Mouse (Mus musculus) adrenal gland, postnatal 25 days (tissue): Measurements from ENCODE around the gene Camk1d. TPM values are rescaled to one million over a fixed set of nuclear protein-coding genes. Genes with fewer than 3 reads are reported as not detected.
A peak's percentile ranks its signal among the peaks of the same experiment; 100 is the strongest.

ENCODE experiments used
- DNase-seq: peaks from one replicate; pipeline ENCODE4 v3.0.0; 2021; ENCODE audit warnings: mixed read lengths
- total RNA-seq: library from RNA; stranded (reverse); gene quantifications from 2 replicates; pipeline ENCODE4 v1.2.3, GENCODE M21; 2021

Gene Camk1d
- total RNA-seq, 1 experiment from 2014 or later, result 7.4 TPM

DNA sequence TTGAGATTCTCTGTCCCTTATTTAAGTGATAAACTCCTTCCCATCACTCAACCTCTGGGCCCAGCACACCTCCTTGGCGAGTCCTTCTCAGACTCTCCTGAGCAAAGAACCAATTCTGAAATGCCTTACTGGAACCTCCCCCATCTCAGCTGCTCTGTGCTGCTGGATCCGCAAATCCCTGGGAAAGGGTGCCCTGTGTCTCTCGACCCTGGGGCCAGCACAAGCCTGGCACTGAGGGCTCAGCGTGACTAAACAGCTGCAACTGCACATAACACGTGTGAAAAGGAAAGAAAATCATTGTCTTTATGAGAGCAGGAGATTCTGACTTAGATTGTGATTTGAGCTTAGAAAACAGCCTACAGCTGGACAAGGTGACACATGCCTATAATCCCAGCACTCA lies 52.4 kb downstream of the Camk1d start:
- no peak for DNase-seq

DNA sequence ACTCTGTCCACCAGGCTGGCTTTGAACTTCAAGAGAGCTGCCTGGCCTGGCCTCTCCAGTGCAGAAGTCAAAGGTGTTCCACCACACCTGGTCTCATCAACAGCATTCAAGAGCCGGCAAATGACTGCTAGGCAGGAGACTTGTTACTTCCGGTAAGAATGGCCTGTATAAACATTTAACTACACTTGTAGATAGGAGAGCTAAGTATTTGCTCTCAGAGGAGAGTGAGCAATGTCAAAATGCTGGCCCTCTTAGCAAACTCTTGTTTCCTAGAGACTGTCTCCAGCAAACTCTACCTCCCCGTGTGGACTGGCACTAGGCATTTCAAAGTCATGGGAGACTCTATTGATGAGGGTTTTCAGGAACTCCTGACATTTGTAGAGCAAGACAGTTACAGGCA lies 56.3 kb downstream of the Camk1d start:
- no peak for DNase-seq

DNA sequence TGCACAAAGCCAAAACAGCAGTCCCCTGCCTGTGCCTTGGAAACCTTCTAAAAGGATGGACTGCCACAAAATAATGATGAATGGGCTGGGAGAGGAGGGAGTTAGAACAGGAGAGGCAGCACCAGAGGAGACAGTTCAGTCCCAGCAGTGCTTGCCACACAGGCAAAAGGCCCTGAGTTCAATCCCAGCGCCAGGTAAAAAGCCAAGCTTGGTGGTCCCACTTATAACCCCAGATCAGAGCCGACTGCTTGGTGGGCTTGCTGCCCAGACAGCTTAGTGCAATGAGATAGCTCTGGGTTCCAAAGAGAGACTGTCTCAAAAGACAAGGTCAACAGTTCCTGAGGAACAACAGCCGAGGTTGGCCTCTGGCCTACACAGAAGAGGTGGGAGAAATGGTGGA lies 58.0 kb downstream of the Camk1d start:
- no peak for DNase-seq

DNA sequence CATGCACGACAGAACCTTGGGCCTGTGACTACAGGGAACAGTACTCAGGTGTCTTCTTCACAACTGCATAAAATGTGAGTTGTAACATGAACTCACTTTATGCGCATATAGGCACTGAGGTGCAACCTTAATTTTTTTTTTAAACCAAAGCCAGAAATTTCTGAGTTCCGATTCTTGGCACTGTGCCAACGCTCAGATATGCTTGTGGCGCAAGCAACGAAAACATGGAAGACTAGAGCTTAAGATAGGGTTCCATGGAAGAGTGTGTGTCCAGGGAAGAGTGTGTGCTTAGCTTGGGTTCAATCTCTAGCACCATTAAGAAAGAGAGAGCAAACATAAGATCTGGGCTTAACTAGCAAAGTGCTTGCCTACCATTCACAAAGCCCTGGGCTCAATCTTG lies 62.2 kb downstream of the Camk1d start:
- DNase-seq, result no peak

DNA sequence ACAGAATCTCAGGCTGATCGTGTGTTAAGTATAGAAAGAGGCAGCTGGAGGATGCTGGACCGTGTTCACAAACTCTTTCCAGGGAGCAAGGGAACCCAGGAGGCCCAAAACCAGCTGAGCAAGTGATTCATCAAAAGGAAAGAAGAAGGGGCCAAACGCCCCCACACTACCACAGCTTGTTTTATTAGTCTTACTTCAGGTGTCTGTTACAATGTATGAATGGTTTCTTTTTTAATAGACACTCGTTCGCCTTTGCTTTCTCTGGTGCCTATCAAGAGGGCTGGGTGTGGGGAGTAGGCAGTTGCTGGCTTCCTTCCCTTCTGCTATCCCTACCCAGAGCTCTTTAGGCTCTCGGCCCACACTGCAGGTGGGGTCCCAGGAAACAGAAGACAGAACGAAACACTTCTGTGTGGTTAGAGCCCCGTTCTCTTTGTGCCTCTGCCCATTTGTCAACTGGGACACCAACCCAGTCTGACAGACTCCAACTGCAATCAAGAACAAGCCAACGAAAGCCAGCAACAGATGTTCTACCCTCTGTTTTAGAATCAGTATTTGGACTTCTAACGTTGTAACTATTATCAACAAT lies 62.9 kb downstream of the Camk1d start:
- DNase-seq, result no peak

DNA sequence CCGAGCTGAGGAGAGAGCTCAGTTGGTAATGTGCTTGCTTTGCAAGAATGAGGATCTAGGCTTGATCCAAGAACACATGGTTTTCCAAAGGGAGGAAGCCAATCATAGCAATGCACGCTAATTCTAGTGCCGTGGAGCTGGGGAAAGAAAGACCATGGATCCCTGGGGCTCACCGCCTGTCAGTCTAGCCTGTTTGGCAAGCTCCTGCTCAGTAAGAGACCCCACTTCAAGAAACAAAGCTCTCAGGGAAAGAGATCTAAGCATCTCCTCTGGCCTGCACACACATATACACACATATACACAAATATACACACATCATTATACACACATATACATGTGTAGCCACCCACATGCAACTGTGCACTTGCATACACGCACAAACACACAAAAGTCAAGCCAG lies 65.1 kb downstream of the Camk1d start:
- DNase-seq, result no peak

DNA sequence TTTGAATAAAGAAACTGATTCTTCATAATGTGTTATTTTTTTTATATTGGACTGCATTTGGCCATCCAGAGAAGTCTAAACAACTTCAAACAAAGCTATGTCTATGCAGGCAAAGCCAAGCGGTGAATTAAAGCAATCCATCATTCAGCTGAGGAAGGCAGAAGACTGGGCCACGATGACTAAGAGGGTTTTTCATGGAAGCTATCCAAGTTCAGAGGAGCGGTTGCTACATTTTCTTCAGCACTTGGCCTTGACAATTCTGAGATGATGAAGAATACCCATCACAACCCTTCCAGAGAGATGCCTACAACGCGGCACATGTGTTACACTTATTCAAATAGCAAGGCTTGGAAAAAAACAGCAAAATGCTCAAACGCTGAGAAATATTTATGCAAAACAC lies 65.6 kb downstream of the Camk1d start:
- no peak for DNase-seq

DNA sequence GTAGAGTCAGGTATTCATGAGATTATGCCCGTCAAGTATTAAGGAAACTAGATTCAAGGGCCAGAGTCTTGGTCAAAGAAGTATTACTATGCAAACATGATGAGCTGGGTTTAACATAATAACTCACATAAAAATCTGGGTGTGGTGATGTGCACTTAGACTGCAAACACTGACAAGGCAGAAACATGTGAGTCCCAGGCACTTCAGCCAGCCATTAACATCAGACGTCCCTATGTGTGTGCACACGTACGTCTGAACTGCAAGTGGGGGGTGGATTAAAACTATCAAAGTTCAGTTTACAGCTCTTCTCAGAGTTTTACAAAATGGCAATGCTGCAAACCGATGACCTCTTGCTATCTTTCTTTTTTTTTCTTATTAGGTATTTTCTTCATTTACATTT lies 68.0 kb downstream of the Camk1d start:
- DNase-seq, result no peak

DNA sequence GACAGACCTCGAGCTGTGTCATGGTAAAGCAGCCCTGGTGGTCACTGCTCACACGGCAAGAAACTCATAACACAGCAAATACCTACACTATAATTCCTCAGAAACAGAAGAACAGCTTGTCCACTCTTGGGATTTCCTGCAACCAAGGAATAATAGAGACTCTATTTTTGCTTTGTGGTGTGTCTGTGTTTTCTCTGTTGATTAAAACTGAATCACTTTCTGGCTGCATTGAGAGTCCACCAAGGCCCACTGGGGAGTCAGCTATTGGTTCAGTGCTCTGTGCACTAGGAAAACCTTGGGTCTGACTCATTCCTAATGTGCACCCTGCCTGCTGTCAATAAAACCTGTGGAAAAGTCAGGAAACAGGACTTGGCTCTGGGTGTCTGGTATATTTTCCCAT lies 68.7 kb downstream of the Camk1d start:
- DNase-seq, result no peak

DNA sequence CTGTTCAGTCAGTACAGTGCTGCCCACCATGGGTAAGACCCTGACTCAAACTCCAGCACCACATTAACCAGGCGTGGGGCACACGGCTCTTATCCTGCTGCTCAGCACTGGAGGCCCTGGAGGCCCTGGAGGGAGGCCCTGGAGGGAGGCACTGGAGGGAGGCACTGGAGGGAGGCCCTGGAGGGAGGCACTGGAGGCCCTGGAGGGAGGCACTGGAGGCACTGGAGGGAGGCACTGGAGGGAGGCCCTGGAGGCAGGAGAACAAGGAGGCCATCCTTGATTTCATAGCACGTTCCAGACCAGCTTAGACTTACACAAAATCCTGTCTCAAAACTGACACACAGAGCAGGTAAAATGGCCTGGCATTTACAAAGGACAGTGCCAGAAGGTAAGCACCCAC lies 70.4 kb downstream of the Camk1d start:
- DNase-seq, result no peak

DNA sequence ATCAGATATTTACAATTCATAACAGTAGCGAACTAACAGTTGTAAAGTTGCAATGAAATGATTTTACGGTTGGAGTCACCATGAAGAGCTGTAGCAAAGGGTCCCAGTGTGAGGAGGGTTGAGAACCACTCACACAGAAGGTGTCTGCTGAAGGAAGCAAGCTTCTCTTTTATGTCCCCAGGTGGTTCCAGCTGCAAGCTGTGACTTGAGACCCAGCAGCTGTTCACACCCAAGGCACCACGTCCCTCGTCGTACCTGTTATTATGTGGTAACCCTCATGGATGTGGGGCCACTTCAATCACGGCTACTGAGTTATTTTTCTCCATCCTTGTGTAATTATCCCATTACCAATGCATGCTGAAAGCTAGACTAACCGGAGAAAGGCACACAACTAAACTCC lies 71.1 kb downstream of the Camk1d start:
- no peak for DNase-seq

DNA sequence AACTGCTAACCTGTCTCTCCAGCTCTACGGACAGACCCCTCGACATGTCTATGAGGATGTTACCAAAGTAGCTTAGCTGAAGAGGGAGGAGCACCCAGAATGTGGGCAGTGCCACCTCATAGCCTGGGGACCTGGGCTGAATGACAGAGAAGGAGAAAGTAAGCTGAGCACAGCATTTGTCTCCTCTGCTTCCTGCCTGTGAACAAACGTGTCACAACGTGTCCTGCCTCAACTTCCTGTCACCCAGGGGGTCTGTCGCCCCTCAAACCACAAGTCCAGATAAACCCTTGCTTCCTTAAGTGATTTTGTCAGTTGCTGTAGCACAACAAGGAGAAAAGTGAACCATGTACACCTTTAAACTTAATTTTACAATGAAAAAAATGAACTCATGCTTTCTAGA lies 71.7 kb downstream of the Camk1d start:
- no peak for DNase-seq

DNA sequence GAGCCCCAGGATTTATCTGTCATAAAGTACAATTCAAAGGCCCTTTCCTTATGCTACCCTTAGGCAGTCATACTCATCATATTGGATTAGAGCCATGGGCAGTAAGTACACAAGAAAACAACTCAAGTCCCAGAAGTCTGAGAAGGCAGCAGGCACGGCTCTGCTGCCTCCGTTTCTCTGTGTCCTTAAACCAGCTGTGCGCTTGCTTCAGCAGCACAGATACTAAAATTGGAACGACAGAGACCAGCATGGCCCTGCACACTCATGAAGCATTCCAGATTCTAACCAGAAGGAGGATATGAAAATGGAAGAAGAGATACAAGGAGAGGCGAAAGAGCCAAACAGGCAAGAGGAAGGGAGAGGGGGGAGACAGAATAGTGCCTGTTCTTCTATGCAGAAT lies 72.6 kb downstream of the Camk1d start:
- DNase-seq, result no peak

DNA sequence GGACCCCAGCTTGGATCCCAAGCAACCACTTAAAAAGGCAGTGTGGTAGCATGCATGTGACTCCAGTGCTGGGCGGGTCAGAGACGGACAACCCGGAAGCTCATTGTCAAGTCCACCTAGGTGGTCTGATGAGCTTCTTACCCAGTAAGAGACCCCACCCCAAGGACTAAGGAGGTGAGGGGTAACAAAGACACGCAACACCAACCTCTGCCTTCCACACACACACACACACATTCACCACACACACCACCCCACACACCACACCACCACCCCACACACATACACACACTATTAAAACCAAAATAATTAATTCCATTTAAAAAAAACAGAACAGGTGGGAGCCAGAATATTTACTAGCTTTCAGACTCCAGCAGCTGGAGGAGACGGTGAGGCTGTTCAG lies 73.7 kb downstream of the Camk1d start:
- DNase-seq, result no peak

DNA sequence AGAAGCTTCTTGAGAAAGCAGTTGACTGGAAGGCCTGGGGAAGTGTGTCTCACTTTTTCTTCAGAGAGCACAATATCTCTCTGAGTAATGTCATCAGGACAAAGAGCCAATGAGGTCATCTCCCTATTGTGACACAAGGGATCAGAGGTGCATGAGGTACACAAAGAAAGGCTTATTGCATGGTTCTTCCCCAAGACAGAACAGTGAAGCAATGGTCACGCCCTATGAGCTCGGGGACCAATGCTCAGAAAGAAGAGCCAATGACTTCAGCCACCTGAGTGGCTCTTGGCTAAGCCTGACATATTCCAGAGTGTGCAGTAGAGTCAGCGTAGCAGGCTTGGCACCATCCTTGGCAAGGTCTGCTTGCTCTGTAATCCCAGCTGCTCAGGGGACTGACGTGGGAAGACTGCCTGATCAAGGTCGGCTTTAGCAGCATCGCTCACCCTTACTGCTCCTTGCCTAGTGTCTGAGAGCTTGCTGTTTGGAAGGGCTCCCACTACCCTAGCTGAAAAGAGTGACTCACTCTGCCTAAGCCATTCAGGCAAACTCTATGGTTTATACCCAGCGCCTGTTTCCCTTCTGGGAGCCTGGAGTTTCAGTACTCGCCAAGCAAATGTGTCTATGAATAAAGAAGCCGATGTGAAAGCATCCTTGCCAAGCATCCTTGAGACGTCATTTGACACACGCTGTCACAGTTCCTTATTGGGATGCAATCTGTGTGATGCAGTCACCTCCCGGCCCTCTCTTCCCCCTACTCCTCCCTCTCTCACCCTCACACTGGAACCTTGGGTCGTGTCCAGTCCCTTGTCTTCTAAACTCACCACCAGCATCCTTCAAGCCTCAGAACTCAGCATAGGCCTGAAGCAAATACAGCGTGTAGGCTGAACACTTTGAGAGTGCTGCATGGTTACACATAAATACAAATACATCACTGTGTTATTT lies 77.2 kb downstream of the Camk1d start:
- DNase-seq, result peak; percentile 45

DNA sequence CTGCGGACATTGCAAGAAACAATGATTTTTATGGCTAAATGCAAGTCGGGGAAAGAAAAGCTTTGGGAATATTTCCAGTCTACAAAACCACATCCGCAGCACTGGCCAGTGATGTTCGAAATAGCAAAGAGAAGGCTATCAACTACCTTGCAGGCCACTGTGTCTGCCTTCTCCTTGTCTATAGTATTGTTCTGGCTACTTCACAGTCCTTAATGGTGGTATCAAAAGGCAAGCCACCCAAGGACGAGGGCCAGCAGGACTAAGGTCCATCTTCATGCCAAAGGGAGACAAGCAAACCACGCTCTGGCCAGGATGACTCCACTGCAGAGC lies 82.0 kb downstream of the Camk1d start:
- no peak for DNase-seq

DNA sequence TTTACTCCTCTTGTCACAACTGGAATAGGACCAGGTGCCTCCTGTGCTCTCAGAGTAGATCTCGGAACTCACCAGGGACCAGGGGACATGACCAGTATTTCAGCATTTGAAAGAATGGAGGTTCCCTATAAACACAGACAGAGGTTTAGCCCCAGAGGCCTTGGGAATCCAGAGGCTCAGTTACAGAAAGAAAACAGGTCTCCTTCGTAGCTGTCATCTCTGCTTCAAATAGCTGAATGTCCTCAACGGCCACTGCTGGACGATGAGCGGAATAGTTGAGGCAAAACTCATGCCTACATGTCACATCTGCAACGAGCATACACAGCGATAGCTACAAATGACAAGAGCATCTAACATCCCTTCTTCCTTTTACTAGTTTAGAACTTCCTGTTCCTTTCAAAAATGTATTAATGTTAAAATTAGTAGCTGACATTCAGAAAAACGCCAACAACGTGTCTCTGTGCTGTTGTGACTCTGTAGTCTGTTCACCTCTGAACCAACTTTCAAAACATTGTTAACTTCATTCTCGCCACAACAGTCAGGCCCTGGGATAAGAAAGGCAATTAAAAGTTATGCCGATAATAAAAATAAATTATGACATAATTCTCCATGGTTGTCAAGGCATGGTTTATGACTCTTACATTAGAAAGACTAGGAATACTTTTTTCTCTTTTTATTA lies 82.5 kb downstream of the Camk1d start:
- DNase-seq, result no peak

DNA sequence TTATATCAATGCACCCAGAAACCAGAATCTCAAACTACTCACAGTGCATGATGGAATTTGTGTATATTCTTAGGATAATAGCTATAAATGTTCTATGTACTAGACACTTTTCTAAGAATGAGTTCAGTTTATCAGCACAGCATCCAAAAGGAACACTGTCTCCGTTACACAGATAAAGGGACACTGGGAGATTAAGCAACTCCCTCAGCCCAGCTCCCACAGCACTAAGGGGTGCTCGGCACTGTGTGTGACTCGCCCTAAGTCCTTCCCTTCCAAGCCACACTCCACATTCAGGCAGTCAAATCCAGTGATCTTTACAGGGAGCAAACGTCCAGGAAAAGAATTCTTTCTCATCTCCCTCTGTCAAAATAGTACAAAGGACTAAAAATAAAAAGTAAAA lies 83.6 kb downstream of the Camk1d start:
- DNase-seq, result no peak

DNA sequence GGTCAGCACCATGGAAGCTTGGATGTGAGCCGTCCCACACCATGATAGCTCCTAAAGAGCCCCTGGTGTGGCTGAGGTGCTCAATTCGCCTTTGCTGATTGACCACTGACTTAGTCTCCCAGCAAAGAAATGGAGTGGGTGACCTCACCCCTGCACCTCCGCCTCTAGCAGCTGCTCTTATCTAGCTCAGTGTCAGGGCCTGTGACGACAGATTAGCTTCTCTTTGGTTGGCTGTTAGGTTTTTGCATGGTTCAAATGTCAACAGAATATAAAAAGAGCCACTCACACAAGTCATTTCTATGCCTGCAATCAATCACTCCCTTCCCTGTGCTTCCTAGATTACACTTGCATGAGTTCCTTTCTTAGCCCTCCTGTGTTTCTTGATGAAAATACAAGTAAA lies 89.9 kb downstream of the Camk1d start:
- DNase-seq, result no peak

DNA sequence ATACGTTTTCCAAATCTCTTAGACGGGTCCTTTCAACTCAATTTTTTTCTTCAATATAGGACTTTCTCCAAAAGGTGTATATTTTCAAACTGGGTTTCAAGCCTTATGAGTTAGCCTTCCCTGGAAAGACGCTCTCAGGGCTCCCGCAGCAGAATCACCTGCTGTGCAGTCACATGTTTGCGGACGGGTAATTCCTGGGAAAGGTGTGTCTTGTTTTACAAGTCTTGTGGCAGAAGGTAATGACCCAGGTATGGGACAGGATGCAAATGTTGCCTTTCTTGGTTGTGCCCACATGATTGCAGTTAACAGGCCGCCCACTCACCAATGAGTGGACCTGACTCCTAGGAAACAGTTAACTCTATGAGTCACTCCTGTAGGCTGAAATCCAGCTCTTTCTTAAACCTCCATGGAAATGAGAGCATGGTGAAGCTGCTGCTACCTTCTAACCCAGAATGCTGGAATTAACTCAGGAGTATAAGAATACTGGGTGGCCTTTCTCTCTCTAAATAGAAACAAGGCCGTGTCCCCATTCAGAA lies 95.9 kb downstream of the Camk1d start:
- no peak for DNase-seq

DNA sequence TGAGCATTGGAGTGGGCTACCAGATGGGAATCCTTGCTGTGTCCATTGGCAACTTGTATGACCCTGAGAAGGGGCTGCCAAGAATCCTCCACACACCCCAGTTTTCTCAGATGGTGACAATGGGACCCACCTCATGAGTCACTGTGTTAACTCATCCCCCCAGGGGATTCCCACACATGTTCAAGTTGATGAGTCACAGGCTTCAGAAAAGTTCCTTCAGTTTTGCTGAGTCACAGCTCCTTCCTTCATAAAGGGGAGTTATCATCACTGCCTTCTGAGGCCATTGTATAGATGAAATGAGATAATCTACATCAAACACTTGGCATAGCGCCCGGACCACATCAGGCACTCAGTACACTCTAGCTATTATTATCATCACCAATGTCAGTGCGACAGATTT lies 99.4 kb downstream of the Camk1d start:
- no peak for DNase-seq

DNA sequence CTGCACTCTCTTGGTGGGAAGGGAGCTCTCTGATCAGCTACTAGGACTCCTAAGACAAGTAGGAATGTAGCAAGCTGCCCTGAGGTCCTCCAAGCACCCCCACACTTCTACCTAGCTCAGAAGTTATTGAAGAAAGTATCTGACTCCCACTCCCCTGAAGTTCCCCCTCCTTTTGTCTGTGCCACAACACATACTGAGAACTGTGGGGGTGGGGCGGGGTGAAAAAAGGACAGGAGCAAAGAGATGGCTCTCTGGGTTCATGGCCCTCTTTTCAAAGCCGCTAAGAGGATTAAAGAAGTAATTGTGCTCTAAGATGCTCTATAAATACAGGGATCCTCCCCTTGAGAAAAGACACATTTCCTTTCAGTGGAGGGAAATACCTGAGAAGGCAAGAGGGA lies 100.0 kb downstream of the Camk1d start:
- no peak for DNase-seq

DNA sequence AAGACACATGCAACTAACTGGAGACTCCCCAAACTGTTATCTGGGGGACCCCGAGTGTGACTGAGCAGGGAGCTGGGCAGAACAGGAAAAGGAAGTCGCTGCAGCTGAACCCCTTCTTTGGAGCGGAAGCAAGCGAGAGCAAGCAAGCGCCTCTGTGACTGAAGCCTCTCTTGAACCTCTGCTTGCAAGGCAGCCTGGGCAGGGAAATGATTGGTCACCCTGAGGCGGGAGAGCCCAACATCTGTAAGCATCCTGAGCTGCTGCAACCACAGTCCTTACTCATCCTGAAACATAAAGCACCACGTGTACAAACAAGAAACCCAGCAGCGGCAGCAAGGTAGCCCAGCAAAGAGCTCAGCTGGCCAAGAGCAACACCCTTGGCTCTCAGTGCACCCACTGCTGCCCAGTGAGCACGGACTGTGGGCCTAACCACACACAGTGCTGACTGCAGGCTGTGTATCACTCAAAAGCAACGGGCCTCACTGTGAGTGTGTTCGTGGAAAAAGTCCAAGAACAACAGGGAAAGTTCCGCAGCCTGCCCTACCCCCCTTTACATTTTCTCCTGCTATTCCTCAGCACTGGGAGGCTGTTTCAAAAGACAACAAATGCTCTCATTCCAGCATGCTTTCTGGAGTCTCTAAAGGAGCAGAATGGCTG lies 100.5 kb downstream of the Camk1d start:
- DNase-seq, result no peak
